Mouse (Mus musculus) neural tube, embryonic 11.5 days (tissue): Measurements from ENCODE around the gene Slc17a2. TPM values are rescaled to one million over a fixed set of nuclear protein-coding genes. Genes with fewer than 3 reads are reported as not detected.
A peak's percentile ranks its signal among the peaks of the same experiment; 100 is the strongest.

Experiments used
- ATAC-seq: fragments of 200-750 bp; cut with Nextera tagmentation; 2 replicates; pipeline ENCODE4 v1.8.0; 2017; ENCODE audit warnings: moderate number of reproducible peaks, mild to moderate bottlenecking, moderate TSS enrichment, moderate library complexity; ENCODE audit not compliant: insufficient read depth, low FRiP score, low TSS enrichment
- DNase-seq: peaks from one replicate; pipeline ENCODE4 v3.0.0-alpha.2; 2015; ENCODE audit warnings: low spot score
- H3K27ac ChIP-seq: fragments of 300-500 bp; sonication (generic); 2 replicates; pipeline ENCODE4 v1.5.1; 2014; ENCODE audit warnings: low read depth, mild to moderate bottlenecking, low read length
- H3K27me3 ChIP-seq: fragments of 300-500 bp; sonication (generic); 2 replicates; pipeline ENCODE4 v1.6.1; 2014; ENCODE audit warnings: mild to moderate bottlenecking, low read length, mixed read lengths; ENCODE audit not compliant: control insufficient read depth, insufficient read depth
- H3K36me3 ChIP-seq: fragments of 300-500 bp; sonication (generic); 2 replicates; pipeline ENCODE4 v1.6.1; 2014; ENCODE audit warnings: mild to moderate bottlenecking, low read length, moderate library complexity, mixed read lengths; ENCODE audit not compliant: control insufficient read depth, insufficient read depth
- H3K4me1 ChIP-seq: fragments of 300-500 bp; sonication (generic); 2 replicates; pipeline ENCODE4 v1.6.1; 2014; ENCODE audit warnings: low read length, mixed read lengths; ENCODE audit not compliant: control insufficient read depth, insufficient read depth
- H3K4me2 ChIP-seq: fragments of 300-500 bp; sonication (generic); 2 replicates; pipeline ENCODE4 v1.6.1; 2014; ENCODE audit warnings: low read depth, mild to moderate bottlenecking, moderate library complexity
- H3K4me3 ChIP-seq: fragments of 300-500 bp; sonication (generic); 2 replicates; pipeline ENCODE4 v1.5.1; 2014; ENCODE audit warnings: low read depth, low read length
- H3K9ac ChIP-seq: fragments of 300-500 bp; sonication (generic); 2 replicates; pipeline ENCODE4 v1.6.1; 2014; ENCODE audit warnings: mild to moderate bottlenecking, low read length
- H3K9me3 ChIP-seq: fragments of 300-500 bp; sonication (generic); 2 replicates; pipeline ENCODE4 v1.6.1; 2016; ENCODE audit warnings: low read length; ENCODE audit not compliant: control insufficient read depth
- WGBS: fragments of 180-500 bp; shearing (Covaris S2); extraction: QIAGEN DNeasy Blood & Tissue Kit; methylation state at CpG from one replicate; pipeline ENCODE4 v1.1.7; 2014; 5-methylcytosine and 5-hydroxymethylcytosine counted together
- polyA plus RNA-seq: library from polyadenylated mRNA; unstranded; fragments of >200 nt; fragmentation: Nextera tagmentation; extraction: Ambion mirVana; gene quantifications from 2 replicates; pipeline ENCODE4 v1.2.1, GENCODE M21; 2014

The Slc17a2 gene
- polyA plus RNA-seq, 1 experiment from 2014 or later, result not detected

GRCm38 (mm10) chr13:23826606-23827005 lies 19.8 kb downstream of the Slc17a2 start:
- DNase-seq, result no peak
- H3K9ac ChIP-seq, result no peak overlapping the region
- no peaks in the 10 kb centered on the region for H3K36me3 ChIP-seq
- no peaks in the 10 kb centered on the region for H3K4me1 ChIP-seq
- no peaks in the 10 kb centered on the region for H3K27me3 ChIP-seq
- no peak overlapping the region for H3K4me2 ChIP-seq
- H3K9me3 ChIP-seq, result no peaks in the 10 kb centered on the region
- 80% methylated on average over 3 of the region's 3 CpGs for WGBS
- no peak overlapping the region for H3K27ac ChIP-seq
- no peak overlapping the region for H3K4me3 ChIP-seq
- ATAC-seq, result no peak

- DNase-seq (peak; percentile 49), ATAC-seq (no peak)
- Histone ChIP-seq H3K36me3 (no peaks in the 10 kb centered on the region), H3K4me3 (no peak overlapping the region), H3K27ac (no peak overlapping the region), H3K4me1 (no peaks in the 10 kb centered on the region), H3K27me3 (no peaks in the 10 kb centered on the region), H3K9me3 (no peaks in the 10 kb centered on the region), H3K4me2 (no peak overlapping the region), H3K9ac (no peak overlapping the region)
- WGBS, result 16% methylated on average over 6 of the region's 6 CpGs
Observed at GRCm38 (mm10) chr13:23833053-23833452, 26.3 kb downstream of the Slc17a2 start.

GRCm38 (mm10) chr13:23834836-23835235 lies 28.0 kb downstream of the Slc17a2 start:
- no peak for ATAC-seq
- DNase-seq, result no peak
- WGBS, result 90% methylated on average over 5 of the region's 5 CpGs
- Histone ChIP-seq H3K4me3 (no peak overlapping the region), H3K27me3 (no peaks in the 10 kb centered on the region), H3K27ac (no peak overlapping the region), H3K4me1 (no peaks in the 10 kb centered on the region), H3K9me3 (no peaks in the 10 kb centered on the region), H3K9ac (no peak overlapping the region), H3K4me2 (no peak overlapping the region), H3K36me3 (no peaks in the 10 kb centered on the region)

GRCm38 (mm10) chr13:23836630-23837029 lies 29.8 kb downstream of the Slc17a2 start:
- WGBS, result 93% methylated on average over 5 of the region's 5 CpGs
- no peak overlapping the region for H3K9ac ChIP-seq
- no peak overlapping the region for H3K27ac ChIP-seq
- H3K36me3 ChIP-seq, result no peaks in the 10 kb centered on the region
- no peaks in the 10 kb centered on the region for H3K27me3 ChIP-seq
- no peak overlapping the region for H3K4me2 ChIP-seq
- DNase-seq (no peak), ATAC-seq (no peak)
- no peaks in the 10 kb centered on the region for H3K9me3 ChIP-seq
- H3K4me1 ChIP-seq, result no peaks in the 10 kb centered on the region
- no peak overlapping the region for H3K4me3 ChIP-seq

- H3K4me1 ChIP-seq, result no peaks in the 10 kb centered on the region
- DNase-seq (no peak), ATAC-seq (no peak)
- H3K27me3 ChIP-seq, result no peaks in the 10 kb centered on the region
- H3K9ac ChIP-seq, result no peak within 1 kb of the TSS
- no peak within 1 kb of the TSS for H3K4me2 ChIP-seq
- no peaks in the 10 kb centered on the region for H3K36me3 ChIP-seq
- no peak within 1 kb of the TSS for H3K4me3 ChIP-seq
- H3K27ac ChIP-seq, result no peak within 1 kb of the TSS
- H3K9me3 ChIP-seq, result no peaks in the 10 kb centered on the region
- WGBS, result 86% methylated on average over 2 of the region's 2 CpGs
Observed at GRCm38 (mm10) chr13:23839308-23839707, 32.5 kb downstream of the Slc17a2 start, which contains the start of gene Slc17a3. Gene Slc17a3 (plus strand): TSS chr13:23839434.

GRCm38 (mm10) chr13:23845851-23846250 lies 39.1 kb downstream of the Slc17a2 start:
- ATAC-seq (no peak), DNase-seq (no peak)
- Histone ChIP-seq H3K9ac (no peak overlapping the region), H3K9me3 (no peaks in the 10 kb centered on the region), H3K4me2 (no peak overlapping the region), H3K4me3 (no peak overlapping the region), H3K27me3 (no peaks in the 10 kb centered on the region), H3K4me1 (no peaks in the 10 kb centered on the region), H3K36me3 (no peaks in the 10 kb centered on the region), H3K27ac (no peak overlapping the region)
- WGBS, result 73% methylated on average over 4 of the region's 4 CpGs

- no peak overlapping the region for H3K27ac ChIP-seq
- no peaks in the 10 kb centered on the region for H3K27me3 ChIP-seq
- no peak for DNase-seq
- WGBS, result 89% methylated on average over 2 of the region's 2 CpGs
- no peaks in the 10 kb centered on the region for H3K36me3 ChIP-seq
- H3K4me2 ChIP-seq, result no peak overlapping the region
- H3K9ac ChIP-seq, result no peak overlapping the region
- no peak overlapping the region for H3K4me3 ChIP-seq
- no peak for ATAC-seq
- no peaks in the 10 kb centered on the region for H3K9me3 ChIP-seq
- H3K4me1 ChIP-seq, result no peaks in the 10 kb centered on the region
Observed at GRCm38 (mm10) chr13:23849299-23849698, 42.5 kb downstream of the Slc17a2 start.

GRCm38 (mm10) chr13:23856401-23856800 lies 49.6 kb downstream of the Slc17a2 start:
- WGBS, result 85% methylated on average over 3 of the region's 3 CpGs
- ATAC-seq (no peak), DNase-seq (no peak)
- Histone ChIP-seq H3K9me3 (no peaks in the 10 kb centered on the region), H3K4me2 (no peak overlapping the region), H3K9ac (no peak overlapping the region), H3K4me3 (no peak overlapping the region), H3K27ac (no peak overlapping the region), H3K4me1 (no peaks in the 10 kb centered on the region), H3K36me3 (no peaks in the 10 kb centered on the region), H3K27me3 (no peaks in the 10 kb centered on the region)

- Histone ChIP-seq H3K4me2 (no peak overlapping the region), H3K4me3 (no peak overlapping the region), H3K9ac (no peak overlapping the region), H3K36me3 (no peaks in the 10 kb centered on the region), H3K27ac (no peak overlapping the region), H3K27me3 (no peaks in the 10 kb centered on the region), H3K9me3 (no peaks in the 10 kb centered on the region), H3K4me1 (no peaks in the 10 kb centered on the region)
- DNase-seq, result no peak
- ATAC-seq, result no peak
Observed at GRCm38 (mm10) chr13:23861815-23862214, 55.0 kb downstream of the Slc17a2 start.
